Mouse (Mus musculus) left cerebral cortex, adult 8-10 months (tissue): ENCODE measurements at regions not wholly inside any gene's neighbourhood (a gene's known extent, or its start where the extent isn't known, plus 50 kb on each side); places are given as distances from the start of the nearest gene placed in this dataset.
"Not testable (repeated sequence)": the region's sequence is repeated elsewhere in the genome, so short reads cannot be mapped to it uniquely, and the experiment has no call there.

Experiments
- DNase-seq, 2 experiments: peaks; one replicate each; pipeline ENCODE4 v3.0.0; 2022; ENCODE audit warnings: low spot score in 2 of 2

DNA sequence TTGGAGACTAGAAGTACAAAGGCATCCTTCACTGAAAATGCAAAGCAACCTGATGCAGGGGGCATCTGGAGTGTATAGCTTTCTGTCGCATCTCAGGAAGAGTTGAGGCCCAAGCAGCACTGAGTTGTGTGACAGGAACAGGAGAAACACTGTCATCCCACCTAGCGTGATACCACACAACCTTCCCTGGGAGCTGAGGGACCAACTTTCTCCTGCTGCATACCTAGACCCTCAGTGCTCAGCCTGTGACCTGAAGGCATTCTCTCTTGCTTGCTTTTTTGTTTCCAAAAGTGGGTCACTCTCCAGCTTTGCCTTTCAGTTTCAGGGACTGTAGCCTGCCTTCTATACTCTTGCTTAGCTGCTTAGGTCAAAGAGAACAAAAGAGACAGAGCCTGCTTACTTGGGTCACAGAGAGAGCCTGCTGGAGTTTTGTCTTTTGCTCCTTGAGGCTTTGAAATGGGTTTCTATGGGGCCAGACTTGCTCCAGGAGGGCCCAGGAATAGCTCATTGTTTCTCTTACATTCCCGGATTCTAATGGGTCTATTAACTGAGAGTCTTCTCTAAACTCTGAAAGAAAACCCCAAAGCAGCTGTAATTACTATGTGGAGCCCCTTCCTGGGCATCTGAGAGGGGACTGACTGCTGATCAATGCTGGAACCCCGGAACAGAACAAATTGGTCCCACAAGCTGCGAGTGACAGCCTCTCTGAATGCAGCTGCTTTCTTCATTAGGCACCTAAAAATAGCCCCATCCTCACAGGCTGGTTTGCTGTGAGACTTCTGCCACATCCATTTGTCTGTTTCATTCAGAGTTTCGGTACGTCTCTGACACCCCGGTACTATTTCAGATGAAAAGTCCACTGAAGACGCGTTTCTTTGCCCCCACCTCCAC is 73.9 kb upstream of the Atxn1 start:
- DNase-seq: no peak

- no peak for DNase-seq
Observed at GRCm38 (mm10) chr13:46032281-46032680, 67.5 kb upstream of the Atxn1 start.

DNA sequence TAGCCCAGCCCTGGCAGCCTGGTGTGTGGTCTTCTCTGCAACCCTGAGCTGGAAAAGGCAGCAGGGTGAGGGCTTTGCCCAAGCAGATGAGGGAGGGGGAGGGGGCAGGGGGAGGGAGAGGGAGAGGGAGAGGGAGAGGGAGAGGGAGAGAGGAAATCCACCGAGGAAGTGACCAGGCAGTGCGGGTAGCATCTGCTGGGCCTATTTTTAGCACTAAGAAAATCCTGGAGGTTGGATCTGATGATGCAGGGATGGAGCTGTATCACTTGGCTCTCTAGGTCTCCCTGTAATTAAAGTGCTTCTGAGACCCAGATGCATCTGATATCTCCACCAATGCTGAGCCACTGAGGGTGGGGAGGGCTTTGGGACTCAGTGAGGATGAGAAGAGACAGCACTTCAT is 61.2 kb upstream of the Atxn1 start:
- DNase-seq: no peak

DNA sequence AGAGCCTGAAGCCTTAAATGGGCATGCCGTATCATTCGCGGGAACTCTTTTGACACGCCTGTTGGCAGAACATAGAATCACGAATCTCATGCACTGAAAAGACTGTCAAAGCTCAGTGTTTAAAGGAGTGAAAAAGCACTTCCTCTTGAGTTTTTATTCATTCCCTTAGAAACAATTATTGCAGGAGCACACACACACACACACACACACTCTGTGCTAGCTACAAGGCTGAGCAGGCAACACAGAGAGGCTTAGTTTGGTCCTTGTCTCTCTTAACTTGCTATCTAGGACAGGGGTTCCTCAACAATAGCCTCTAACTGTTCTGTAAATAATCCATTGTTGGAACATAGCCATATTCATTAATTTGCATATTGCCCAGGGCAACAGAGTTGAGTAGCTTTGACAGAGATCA is 58.8 kb upstream of the Atxn1 start:
- no peak for DNase-seq

DNA sequence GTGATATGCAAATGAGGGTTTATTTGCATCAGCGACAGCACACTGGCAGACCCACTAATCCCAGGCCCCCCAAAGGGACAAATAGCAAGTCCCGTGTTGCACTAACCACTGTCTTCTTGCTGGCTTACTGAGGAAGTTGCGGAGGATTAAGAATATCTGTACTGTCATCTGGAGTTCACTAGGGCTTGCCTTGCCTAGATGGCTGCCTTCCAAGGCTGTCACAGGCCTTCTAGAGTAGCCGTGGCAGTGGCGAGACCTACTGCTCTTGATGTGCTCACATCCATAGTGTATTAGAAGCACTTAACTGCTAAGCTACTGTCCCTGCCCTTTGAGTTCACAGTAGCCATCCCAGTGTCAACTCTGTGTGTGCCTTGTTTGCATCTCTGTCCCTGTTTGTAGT is 58.4 kb upstream of the Atxn1 start:
- DNase-seq: no peak

GRCm38 (mm10) chr13:46020945-46021835 is 56.4 kb upstream of the Atxn1 start:
- no peak for DNase-seq

DNA sequence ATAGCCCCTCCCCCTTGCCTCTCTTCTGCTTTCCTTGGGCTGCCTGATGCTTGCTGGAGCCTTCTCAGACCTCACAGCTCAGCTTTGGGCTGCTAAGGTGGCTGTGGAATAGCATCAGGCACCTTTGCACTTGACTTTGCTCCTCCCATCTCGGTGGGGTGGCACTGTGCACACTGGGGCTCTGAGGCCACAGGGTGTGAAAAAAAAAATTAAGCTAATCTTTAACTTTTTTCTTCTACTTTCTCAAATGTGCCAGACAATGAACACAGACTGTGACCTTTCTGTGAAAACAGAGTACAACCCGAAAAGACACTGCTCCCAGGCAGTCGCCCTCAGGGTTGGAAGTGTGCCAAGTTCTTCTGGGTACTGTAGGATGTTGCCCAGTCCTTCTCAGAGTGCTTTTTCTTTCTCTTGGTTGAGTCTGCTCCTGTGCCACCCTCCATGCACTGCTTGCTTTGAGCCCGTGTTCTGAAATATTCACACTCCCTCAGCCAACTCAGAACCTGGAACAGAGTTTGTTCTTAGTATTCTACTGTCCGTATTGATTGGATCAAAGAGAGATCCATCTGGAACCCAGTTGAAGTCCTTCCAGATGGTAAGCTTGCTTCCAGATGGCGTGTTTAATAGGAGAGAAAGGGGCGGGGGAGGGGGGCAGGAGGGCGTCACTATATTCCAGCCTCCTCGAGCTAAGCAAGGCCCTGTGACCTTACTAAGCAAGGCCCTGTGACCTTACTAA is 54.8 kb upstream of the Atxn1 start:
- no peak for DNase-seq

DNA sequence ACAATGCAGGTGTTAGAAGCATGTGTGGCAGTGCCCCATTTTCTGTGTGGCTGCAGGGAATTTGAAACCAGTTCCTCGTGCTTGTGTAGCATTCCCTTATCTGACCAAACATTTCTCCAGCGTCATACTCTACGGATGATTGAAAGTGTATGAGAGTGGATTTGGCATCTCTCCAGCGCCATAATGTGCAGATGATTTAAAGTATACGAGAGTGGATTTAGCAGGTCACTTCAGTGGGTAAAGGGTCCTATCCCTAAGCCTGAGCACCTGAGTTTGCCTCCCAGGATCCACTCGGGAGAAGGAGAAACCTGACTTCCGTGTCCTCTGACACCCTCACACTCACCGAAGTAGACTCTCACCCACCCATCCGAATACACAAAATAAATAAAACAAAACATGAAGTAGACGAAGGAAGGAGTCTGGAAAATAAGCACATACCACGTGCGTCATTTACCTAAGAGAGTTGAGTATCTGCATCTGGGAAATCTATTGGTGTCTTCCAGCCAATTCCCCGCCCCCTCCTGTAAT is 54.2 kb upstream of the Atxn1 start:
- no peak for DNase-seq

- no peak for DNase-seq
Observed at GRCm38 (mm10) chr13:46017742-46018141, 52.9 kb upstream of the Atxn1 start.

GRCm38 (mm10) chr13:46017011-46017410 is 52.2 kb upstream of the Atxn1 start:
- not testable (repeated sequence) for DNase-seq

DNA sequence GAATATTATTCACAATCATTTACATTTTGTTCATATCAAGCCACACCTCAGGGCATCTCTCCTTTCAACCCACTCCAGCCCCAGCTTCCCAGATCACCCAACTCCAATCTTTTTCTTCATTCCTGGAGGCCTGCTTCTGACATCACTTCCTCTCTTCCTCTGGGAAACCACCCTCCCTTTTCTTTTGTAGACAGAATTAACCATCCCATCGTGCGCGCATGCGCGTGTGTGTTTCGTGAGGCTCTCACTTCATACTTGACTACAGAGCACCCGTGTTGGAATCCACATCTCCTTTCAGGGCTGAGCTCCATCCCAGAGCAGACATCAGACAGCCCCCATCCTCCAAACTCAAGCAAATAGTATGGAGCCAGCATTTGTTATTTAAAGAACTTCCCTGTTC is 50.4 kb upstream of the Atxn1 start:
- DNase-seq: no peak

GRCm38 (mm10) chr13:46014637-46015036 is 49.8 kb upstream of the Atxn1 start:
- DNase-seq: no peak
